Mouse (Mus musculus) WW6 (cell line): ENCODE data around the gene Tap1.

Experiments used
- DNase-seq: peaks from one replicate; pipeline ENCODE4 v3.0.0-alpha.2; 2013; ENCODE audit warnings: low read depth, low spot score

Gene Tap1

GRCm38 (mm10) chr17:34179913-34180859 is 7.2 kb upstream of the Tap1 start:
- no peak for DNase-seq

DNA sequence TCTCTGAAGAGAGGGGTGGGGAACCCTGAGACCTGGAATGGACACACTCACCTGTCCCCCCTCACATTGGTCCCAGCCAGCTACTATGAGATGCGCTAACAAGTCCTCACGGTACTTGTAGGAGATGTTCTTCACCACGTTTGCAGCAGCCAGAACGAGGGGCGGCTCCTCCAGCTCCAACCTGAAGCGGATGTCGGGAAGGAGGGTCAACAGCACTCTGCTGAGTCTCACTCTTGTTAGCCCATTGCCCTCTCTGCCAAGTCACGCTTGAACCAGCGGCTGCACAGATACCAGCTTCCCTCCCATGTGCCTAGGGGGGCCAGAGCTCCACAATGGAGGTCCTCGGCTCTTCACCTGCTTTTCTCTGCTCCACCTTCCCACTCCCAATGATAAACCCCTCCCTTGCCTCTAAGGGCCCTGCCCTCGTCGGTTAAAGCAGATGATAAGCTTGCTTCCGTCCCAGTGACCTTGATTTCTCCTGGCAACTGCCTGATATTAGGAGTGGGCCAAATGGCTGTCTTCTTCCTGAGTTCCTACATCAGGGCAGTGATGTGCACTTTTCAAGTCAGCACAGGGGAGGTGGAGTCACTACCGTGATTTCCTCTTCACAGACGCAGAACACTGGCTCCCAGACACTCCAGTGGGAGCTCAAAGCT is 3.7 kb upstream of the Tap1 start:
- no peak for DNase-seq

- no peak for DNase-seq
Observed at GRCm38 (mm10) chr17:34185526-34185925, 1.8 kb upstream of the Tap1 start.

- no peak for DNase-seq
Observed at GRCm38 (mm10) chr17:34186885-34187260, 480 bp upstream of the Tap1 start.

- no peak for DNase-seq
Observed at GRCm38 (mm10) chr17:34188010-34188409, 657 bp downstream of the Tap1 start.

- DNase-seq, result no peak
Observed at GRCm38 (mm10) chr17:34188986-34189385, 1.6 kb downstream of the Tap1 start.

DNA sequence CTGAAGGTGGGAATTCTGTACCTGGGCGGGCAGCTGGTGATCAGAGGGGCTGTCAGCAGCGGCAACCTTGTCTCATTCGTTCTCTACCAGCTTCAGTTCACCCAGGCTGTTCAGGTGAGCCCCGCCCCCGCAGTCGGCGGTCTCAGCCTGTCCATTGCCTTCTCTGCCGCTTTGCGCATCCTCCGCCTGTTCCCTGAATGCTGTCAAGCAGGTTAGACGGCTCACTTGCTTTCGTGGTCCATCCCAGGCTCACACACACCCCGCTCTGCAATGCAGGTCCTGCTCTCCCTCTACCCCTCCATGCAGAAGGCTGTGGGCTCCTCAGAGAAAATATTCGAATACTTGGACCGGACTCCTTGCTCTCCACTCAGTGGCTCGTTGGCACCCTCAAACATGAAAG is 5.5 kb downstream of the Tap1 start:
- no peak for DNase-seq

DNA sequence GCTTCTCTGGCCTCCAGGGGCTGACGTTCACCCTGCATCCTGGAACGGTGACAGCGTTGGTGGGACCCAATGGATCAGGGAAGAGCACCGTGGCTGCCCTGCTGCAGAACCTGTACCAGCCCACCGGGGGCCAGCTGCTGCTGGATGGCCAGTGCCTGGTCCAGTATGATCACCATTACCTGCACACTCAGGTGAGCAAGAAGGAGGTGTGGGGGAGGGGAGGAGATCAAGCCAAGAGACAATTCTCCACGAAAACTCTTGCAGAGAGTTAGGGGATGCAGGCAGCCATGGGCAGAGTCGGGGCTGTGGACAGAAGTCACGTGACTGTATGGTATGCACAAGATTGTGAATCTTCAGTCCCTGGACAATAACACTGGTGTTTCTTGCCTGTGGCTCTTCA is 6.1 kb downstream of the Tap1 start:
- no peak for DNase-seq

DNA sequence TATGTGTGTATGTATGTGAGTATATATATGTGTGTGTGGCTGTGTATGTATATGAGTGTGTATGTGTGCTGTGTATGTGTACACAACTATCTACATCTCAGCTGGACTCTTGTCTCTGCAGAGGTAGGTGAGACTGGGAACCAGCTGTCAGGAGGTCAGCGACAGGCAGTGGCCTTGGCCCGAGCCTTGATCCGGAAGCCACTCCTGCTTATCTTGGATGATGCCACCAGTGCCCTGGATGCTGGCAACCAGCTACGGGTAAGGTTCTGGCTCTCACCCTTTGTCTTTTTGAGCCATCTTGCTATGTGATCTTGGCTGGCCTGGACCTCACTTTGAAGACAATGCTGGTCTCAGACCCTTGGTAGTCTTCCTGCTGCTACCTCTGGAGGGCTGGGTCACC is 7.4 kb downstream of the Tap1 start:
- no peak for DNase-seq

DNA sequence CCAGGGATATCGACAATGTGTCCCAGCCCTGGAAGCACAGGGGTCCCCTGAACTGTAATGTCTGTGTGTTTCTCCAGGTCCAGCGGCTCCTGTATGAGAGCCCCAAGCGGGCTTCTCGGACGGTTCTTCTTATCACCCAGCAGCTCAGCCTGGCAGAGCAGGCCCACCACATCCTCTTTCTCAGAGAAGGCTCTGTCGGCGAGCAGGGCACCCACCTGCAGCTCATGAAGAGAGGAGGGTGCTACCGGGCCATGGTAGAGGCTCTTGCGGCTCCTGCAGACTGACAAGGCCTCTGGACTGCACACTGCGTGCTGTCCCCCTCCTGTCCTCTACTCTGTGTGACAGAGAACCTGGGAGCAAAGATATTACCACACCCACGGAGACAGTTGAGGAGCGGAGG is 9.1 kb downstream of the Tap1 start:
- no peak for DNase-seq

DNA sequence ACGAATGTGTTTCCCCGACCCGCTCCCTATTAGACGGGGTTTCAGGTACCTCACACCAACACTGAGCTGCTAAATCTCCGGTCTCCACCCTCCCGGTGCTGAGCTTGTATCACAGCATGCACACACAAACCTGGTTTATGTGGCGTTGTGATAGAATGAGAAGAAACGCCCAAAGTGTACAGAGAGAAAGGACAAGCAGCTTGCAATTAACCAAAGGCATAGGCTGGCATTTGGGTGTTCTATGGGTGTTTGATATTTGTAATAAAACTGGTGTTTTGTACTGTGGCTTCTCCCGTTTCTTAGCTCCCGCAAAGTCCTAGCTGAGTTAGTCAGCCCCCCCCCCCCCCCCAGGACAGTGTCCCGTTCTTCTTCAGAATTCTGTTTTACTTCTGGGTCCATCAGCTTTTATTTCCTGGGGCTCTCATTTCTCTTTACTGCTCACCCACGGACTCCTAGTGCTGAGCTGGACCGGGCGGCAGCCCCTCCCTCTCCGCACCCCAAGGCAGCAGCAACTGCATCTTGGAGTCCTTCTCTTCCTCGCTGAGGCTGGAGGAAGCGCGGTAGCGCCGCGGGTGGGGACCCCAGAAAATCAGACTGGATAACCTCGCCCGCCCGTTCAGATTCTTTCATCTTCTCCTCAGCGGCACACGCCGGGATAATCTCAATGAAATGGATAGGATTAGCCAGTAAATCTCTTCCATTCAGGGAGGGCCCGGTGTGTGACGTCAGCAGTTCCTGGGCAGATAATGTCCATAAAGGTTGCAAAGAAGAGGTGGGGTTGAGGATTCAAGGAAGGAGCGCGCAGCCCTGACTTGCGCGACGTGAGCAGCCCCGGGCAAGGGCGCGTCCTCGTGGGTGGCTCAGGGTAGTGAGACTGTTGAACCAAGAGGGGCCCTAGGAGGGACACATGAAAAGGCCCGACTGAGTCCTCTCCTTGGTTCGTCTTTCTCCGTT is 9.9 kb downstream of the Tap1 start, which contains the start of gene Psmb8:
Gene Psmb8, plus strand, starts transcription at position 781 of the 954 bp plus-strand sequence.
- peak; percentile 55 for DNase-seq

GRCm38 (mm10) chr17:34197904-34198520 is 10.7 kb downstream of the Tap1 start:
- DNase-seq, result no peak

DNA sequence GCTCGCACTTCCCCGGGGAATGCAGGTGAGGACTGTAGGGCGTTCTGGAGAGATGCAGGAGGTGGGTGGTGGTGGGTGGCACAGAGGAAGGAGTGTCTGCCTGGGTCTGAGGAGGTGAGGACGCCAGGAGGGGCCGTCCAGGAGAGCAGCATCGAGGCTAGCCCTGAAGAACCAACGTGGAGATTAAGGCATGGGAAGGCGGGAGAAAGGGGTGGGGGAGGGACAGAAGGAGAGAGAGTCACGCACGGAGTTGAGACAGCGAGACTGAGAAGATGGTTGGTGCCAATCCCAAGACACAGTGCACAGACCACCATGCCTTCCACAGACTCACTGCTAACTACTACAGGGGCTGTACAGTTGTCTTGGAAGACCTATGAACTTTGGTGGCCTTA is 11.2 kb downstream of the Tap1 start:
- no peak for DNase-seq

DNA sequence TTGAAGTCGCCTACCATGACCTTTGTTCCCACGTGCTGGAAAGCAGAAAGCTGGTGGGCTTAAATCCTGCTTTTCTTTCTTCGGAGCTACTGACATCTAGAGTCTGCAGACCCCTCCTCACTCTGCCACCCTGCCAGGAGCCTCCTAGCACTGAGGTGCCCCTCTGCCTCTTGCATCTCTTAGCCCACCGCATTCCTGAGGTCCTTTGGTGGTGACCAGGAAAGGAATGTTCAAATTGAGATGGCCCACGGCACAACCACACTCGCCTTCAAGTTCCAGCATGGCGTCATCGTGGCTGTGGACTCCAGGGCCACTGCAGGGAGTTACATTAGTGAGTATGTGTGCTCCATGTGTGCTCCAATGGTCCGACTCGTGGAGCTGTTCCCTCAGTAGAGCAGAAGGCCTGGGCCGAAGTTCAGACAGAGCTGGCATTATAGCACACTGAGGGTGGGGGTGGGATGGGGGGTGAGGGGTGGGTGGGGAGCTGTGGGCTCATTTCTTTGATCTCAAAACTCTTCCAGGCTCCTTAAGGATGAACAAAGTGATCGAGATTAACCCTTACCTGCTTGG is 11.8 kb downstream of the Tap1 start:
- no peak for DNase-seq

GRCm38 (mm10) chr17:34200047-34200446 is 12.7 kb downstream of the Tap1 start:
- no peak for DNase-seq

DNA sequence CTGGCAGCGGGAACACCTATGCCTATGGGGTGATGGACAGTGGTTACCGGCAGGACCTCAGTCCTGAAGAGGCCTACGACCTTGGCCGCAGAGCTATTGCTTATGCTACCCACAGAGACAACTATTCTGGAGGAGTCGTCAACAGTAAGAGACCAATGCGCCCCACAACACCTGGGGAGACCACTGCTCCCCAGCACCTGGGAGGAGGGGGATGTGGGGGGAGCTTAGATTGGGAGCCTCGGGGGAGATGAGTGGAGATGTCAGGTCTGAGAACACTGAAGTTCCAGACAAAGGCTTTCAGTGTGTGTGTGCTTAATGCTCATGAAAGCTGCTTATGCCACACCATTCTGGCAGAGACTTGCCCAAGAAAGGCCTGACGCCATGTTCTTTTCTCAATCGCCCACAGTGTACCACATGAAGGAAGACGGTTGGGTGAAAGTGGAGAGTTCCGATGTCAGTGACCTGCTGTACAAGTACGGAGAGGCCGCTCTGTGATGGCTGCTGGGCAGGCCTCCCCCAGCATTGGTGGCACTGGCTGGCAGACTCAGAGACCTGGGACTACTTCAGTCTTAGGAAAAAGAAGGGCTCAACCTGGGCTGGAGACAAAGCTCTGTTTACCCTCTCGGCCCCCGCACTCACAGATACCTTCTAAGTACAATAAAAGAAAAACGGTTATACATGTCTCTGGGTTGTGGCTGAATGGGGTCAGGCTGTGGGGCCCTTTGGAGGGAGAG is 13.6 kb downstream of the Tap1 start:
- no peak for DNase-seq

DNA sequence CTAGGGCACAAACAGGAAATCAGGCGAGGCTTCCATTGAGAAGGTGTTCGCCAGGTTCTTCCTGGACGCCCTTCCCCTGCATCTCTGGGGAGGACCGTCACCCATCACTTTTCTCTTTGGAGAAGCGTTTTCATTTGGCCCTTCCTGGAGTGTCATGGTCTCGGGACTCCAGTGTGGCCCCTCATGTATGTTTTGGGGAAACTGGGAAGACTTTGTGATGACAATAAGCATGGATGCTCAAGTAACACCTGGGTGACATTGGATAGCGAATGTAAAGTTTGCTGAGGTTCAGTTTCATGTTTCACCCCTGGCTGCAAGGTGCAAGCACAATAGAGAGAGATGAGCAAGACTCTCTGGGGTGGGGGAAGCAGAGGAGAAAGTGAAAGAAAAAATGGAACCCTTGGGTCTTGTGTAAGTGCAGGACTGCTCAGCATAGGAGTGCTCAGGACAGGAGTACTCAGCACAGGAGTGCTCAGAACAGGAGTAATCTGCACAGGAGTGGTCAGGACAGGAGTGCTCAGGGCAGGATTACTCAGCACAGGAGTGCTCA is 14.2 kb downstream of the Tap1 start:
- DNase-seq, result no peak

DNA sequence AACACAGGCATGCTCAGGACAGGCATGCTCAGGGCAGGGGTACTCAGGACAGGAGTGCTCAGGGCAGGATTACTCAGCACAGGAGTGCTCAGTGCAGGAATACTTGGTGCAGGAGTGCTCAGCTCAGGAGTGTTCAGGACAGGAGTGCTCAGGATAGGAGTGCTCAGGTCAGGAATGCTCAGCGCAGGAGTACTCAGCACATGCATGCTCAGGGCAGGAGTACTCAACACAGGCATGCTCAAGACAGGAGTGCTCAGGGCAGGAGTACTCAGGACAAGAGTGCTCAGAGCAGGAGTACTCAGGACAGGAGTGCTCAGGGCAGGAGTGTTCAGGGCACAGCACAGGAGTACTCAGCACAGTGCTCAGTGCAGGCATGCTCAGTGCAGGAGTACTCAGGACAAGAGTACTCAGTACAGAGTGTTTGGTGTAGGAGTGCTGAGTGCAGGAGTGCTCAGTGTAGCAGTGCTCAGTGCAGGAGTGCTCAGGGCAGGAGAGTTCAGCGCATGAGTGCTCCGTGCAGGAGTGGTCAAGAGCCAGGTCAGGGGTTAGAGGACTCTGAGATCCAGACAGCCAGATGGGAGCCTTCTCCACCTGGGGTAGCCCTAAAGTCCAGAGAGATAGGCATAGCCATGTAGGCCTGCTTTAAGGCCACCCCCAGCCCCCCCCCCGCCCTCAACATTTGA is 15.5 kb downstream of the Tap1 start:
- no peak for DNase-seq

GRCm38 (mm10) chr17:34203444-34203843 is 16.1 kb downstream of the Tap1 start, which contains the start of gene Tap2:
Gene Tap2 (plus strand): TSS chr17:34203527.
- no peak for DNase-seq
